Mouse (Mus musculus) T-helper 2 cell (primary cell): ENCODE results near the gene Zfp710.

Experiments used
- in situ Hi-C: fragments of 300-600 bp; cut with MboI, MseI; formaldehyde crosslinking; loops from one replicate; pipeline ENCODE4 v1.15.1; 2025; ENCODE audit warnings: high pct_unique_total_duplicates

The Zfp710 gene

GRCm38 (mm10) chr7:80055781-80056180, 31.2 kb downstream of the Zfp710 start:
- in situ Hi-C loops = no loop called here

- in situ Hi-C loops = no loop called here
Measured at GRCm38 (mm10) chr7:80057002-80057691, 32.5 kb downstream of the Zfp710 start.

GRCm38 (mm10) chr7:80057781-80058180, 33.2 kb downstream of the Zfp710 start:
- in situ Hi-C loops = no loop called here

GRCm38 (mm10) chr7:80058405-80059063, 33.9 kb downstream of the Zfp710 start:
- in situ Hi-C loops = no loop called here

- in situ Hi-C loops = no loop called here
Measured at GRCm38 (mm10) chr7:80059064-80059838, 34.6 kb downstream of the Zfp710 start.

GRCm38 (mm10) chr7:80060012-80060778, 35.6 kb downstream of the Zfp710 start:
- in situ Hi-C loops = no loop called here

- in situ Hi-C loops = no loop called here
Measured at GRCm38 (mm10) chr7:80062083-80062826, 37.6 kb downstream of the Zfp710 start.

- in situ Hi-C loops = no loop called here
Measured at GRCm38 (mm10) chr7:80063244-80063643, 38.6 kb downstream of the Zfp710 start.

GRCm38 (mm10) chr7:80063902-80064736, 39.5 kb downstream of the Zfp710 start:
- in situ Hi-C loops = no loop called here

- in situ Hi-C loops = loop anchor here (5.0 kb wide), 1 partner anchor 78 kb away; no protein-coding TSS in a partner anchor
Measured at GRCm38 (mm10) chr7:80065250-80065649, 40.6 kb downstream of the Zfp710 start.

- in situ Hi-C loops = loop anchor here (5.0 kb wide), 1 partner anchor 80 kb away; no protein-coding TSS in a partner anchor
Measured at GRCm38 (mm10) chr7:80066675-80067455, 42.3 kb downstream of the Zfp710 start.

GRCm38 (mm10) chr7:80068341-80068740, 43.7 kb downstream of the Zfp710 start:
- in situ Hi-C loops = loop anchor here (5.0 kb wide), 1 partner anchor 81 kb away; no protein-coding TSS in a partner anchor

- in situ Hi-C loops = loop anchor here (5.0 kb wide), 1 partner anchor 82 kb away; no protein-coding TSS in a partner anchor
Measured at GRCm38 (mm10) chr7:80069615-80070327, 45.2 kb downstream of the Zfp710 start.

- in situ Hi-C loops = no loop called here
Measured at GRCm38 (mm10) chr7:80071209-80071608, 46.6 kb downstream of the Zfp710 start.

- in situ Hi-C loops = no loop called here
Measured at GRCm38 (mm10) chr7:80072297-80072696, 47.7 kb downstream of the Zfp710 start.

- in situ Hi-C loops = no loop called here
Measured at GRCm38 (mm10) chr7:80073506-80073905, 48.9 kb downstream of the Zfp710 start.

GRCm38 (mm10) chr7:80074921-80075441, 50.4 kb downstream of the Zfp710 start:
- in situ Hi-C loops = no loop called here

GRCm38 (mm10) chr7:80075946-80076583, 51.5 kb downstream of the Zfp710 start:
- in situ Hi-C loops = no loop called here
